Mouse (Mus musculus) intestine, postnatal 0 days (tissue): ENCODE data around the gene Chml. TPM values are rescaled to one million over a fixed set of nuclear protein-coding genes. Genes with fewer than 3 reads are reported as not detected.

ENCODE experiments used
- ATAC-seq: fragments of 200-750 bp; cut with Nextera tagmentation; 2 replicates; pipeline ENCODE4 v1.8.0; 2017; ENCODE audit warnings: mild to moderate bottlenecking, moderate TSS enrichment, moderate library complexity
- H3K27ac ChIP-seq: fragments of 300-500 bp; sonication (generic); 2 replicates; pipeline ENCODE4 v1.5.1; 2014; ENCODE audit warnings: mild to moderate bottlenecking, low read depth, low read length, moderate library complexity
- H3K27me3 ChIP-seq: fragments of 300-500 bp; sonication (generic); replicated peaks from 2 replicates; pipeline ENCODE4 v1.6.1; 2014; ENCODE audit warnings: low read length, mixed read lengths; ENCODE audit not compliant: control insufficient read depth, insufficient read depth
- H3K36me3 ChIP-seq: fragments of 300-500 bp; sonication (generic); 2 replicates; pipeline ENCODE4 v1.6.1; 2014; ENCODE audit warnings: mild to moderate bottlenecking, moderate library complexity; ENCODE audit not compliant: control insufficient read depth, insufficient read depth
- H3K4me1 ChIP-seq: fragments of 300-500 bp; sonication (generic); replicated peaks from 2 replicates; pipeline ENCODE4 v1.6.1; 2014; ENCODE audit warnings: antibody characterized with exemption, low read length, mixed read lengths; ENCODE audit not compliant: control insufficient read depth, insufficient read depth
- H3K4me2 ChIP-seq: fragments of 300-500 bp; sonication (generic); replicated peaks from 2 replicates; pipeline ENCODE4 v1.6.1; 2014; ENCODE audit warnings: low read depth, mild to moderate bottlenecking, moderate library complexity
- H3K4me3 ChIP-seq: fragments of 300-500 bp; sonication (generic); 2 replicates; pipeline ENCODE4 v1.5.1; 2014; ENCODE audit warnings: low read depth, low read length
- H3K9ac ChIP-seq: fragments of 300-500 bp; sonication (generic); 2 replicates; pipeline ENCODE4 v1.6.1; 2014; ENCODE audit warnings: mild to moderate bottlenecking, low read depth, low read length
- H3K9me3 ChIP-seq: fragments of 300-500 bp; sonication (generic); 2 replicates; pipeline ENCODE4 v1.6.1; 2016; ENCODE audit warnings: mixed run types; ENCODE audit not compliant: control insufficient read depth
- CTCF ChIP-seq: sonication (generic); IDR thresholded peaks from 2 replicates; pipeline ENCODE4 v1.5.1; 2016; ENCODE audit warnings: low read depth, mild to moderate bottlenecking, control low read depth, antibody characterized with exemption, moderate library complexity
- WGBS: fragments of 180-500 bp; shearing (Covaris S2); extraction: QIAGEN DNeasy Blood & Tissue Kit; methylation state at CpG from one replicate; pipeline ENCODE4 v1.1.7; 2014; 5-methylcytosine and 5-hydroxymethylcytosine counted together
- polyA plus RNA-seq: library from polyadenylated mRNA; unstranded; fragments of >200 nt; fragmentation: Nextera tagmentation; extraction: Ambion mirVana; gene quantifications from 2 replicates; pipeline ENCODE4 v1.2.1, GENCODE M21; 2015

The Chml gene
- polyA plus RNA-seq, 1 experiment from 2014 or later = 1.6 TPM

DNA sequence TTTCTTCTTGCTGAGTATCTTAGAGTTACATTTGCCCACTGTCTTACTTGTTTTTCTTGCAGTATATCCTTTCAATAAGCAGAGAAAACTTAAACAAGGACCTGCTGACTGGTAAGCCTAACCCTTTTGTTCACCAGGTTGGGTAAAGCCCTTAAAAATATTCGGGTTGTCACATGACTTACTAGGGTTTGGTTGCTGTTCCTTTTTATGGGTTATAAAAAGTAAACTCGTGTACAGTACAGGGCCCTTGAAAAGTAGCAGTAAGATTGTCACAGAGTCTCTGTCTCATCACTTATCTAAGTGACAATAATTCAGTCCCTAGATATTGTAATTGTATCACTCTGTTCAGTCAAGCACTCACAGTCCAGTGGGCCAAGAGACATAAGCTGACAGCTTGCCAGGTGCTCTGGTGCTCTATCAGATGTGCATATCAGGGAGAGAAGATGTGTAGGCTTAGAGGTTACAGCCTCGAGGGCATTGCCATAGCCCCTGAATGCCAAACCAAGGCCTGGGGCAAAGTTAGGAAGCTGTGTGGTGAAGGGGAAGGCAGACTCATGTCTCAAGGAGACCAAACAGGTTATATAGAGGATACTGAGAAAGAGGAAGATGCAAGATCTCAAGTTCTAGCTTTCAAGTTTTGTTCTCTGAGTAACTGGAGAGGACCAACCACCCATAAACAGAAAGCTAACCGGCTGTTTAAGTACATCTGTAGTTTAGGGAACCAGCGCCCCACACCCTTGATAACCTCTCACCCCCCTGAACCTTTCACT is 49.0 kb downstream of the Chml start:
- H3K9me3 ChIP-seq = no peaks in the 10 kb centered on the region
- no peaks in the 10 kb centered on the region for H3K4me1 ChIP-seq
- H3K9ac ChIP-seq = no peak overlapping the region
- no peak for ATAC-seq
- H3K36me3 ChIP-seq = no peaks in the 10 kb centered on the region
- no peak overlapping the region for H3K27ac ChIP-seq
- 55% methylated on average over 5 of the region's 5 CpGs for whole genome bisulfite sequencing
- no peak overlapping the region for H3K4me3 ChIP-seq
- no peak for TF ChIP-seq CTCF
- no peaks in the 10 kb centered on the region for H3K27me3 ChIP-seq
- no peak overlapping the region for H3K4me2 ChIP-seq

DNA sequence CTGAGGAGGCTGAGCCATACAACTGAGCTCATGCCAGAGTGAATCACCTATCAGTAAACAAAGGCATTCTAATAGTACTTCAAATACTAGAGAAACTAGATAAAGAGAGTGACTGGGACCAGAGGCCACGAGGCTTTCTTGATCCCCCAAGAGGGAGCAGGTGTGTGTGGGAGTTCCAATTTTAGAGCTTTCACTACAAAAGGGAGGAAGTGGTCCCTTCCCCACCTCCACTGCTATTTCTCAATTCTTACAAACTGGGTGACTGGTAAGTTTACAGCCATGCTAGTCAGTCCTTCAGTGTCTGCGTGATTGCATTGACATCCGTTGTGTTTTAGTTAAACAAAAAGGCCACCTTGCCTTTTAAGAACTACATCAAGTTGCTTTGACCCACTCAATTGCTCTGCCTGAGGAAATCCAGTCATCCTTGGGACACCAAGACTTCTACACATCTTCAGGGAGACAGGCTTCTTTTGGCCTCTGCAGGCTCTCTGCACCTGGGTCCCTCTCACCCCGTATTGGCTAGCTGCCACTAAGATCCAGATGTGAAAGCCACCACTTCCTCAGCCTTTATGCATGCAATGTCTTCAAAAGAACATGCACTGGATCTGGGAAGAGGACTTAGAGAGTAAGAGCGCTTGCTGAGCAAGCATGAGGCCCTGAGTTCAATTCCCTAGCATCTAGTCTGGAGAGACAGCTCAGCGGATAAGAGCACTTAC is 52.1 kb downstream of the Chml start:
- WGBS = 63% methylated on average over 6 of the region's 6 CpGs
- Histone ChIP-seq H3K36me3 (no peaks in the 10 kb centered on the region), H3K9ac (no peak overlapping the region), H3K27ac (no peak overlapping the region), H3K4me2 (no peak overlapping the region), H3K4me1 (no peaks in the 10 kb centered on the region), H3K27me3 (no peaks in the 10 kb centered on the region), H3K9me3 (no peaks in the 10 kb centered on the region), H3K4me3 (no peak overlapping the region)
- ATAC-seq = no peak
- TF ChIP-seq CTCF = no peak

DNA sequence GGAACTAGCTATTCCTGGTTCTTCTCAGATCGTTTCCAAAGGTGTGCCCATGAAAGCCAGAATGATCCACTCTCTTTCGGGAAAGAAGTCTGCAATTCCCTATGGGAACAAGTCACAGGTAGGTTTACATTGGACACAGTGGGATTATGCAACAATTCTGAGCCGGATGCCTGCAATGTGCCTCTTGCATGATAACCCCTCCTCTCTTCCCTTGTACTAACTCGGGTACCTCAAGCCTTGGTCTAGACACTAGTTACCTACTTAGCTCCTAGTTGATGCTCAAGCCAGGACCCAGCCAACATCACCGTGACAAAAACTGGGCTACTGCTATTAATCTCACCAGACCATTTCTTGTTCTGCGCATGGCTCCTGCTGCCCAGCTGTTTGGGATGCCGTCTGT is 53.6 kb downstream of the Chml start:
- TF ChIP-seq CTCF = no peak
- no peaks in the 10 kb centered on the region for H3K4me1 ChIP-seq
- H3K27ac ChIP-seq = no peak overlapping the region
- H3K9ac ChIP-seq = no peak overlapping the region
- H3K4me2 ChIP-seq = no peak overlapping the region
- H3K4me3 ChIP-seq = no peak overlapping the region
- no peaks in the 10 kb centered on the region for H3K27me3 ChIP-seq
- WGBS = 75% methylated on average over 7 of the region's 7 CpGs
- no peaks in the 10 kb centered on the region for H3K9me3 ChIP-seq
- no peak for ATAC-seq
- no peaks in the 10 kb centered on the region for H3K36me3 ChIP-seq

DNA sequence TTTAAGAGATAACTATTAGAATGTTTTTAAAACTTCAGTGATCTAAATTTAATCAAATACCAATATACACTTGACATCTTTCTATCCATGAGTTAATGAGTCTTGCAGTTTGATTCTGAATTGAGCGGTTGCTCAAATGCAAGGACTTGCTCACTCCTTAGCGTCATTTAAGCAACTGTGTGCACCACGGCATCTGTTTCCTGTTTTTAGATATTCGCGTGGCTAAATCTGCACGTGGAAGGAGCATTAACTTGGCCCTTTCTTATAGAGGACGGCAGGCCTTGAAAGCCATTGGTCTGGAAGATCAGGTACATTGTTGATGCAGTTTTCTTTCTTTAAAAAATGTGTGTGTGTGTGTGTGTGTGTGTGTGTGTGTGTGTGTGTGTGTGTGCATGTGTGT is 55.0 kb downstream of the Chml start:
- no peak for TF ChIP-seq CTCF
- WGBS = 79% methylated on average over 7 of the region's 7 CpGs
- Histone ChIP-seq H3K27me3 (no peaks in the 10 kb centered on the region), H3K27ac (no peak overlapping the region), H3K9me3 (no peaks in the 10 kb centered on the region), H3K9ac (no peak overlapping the region), H3K4me2 (no peak overlapping the region), H3K4me1 (no peaks in the 10 kb centered on the region), H3K4me3 (no peak overlapping the region), H3K36me3 (no peaks in the 10 kb centered on the region)
- ATAC-seq = no peak

DNA sequence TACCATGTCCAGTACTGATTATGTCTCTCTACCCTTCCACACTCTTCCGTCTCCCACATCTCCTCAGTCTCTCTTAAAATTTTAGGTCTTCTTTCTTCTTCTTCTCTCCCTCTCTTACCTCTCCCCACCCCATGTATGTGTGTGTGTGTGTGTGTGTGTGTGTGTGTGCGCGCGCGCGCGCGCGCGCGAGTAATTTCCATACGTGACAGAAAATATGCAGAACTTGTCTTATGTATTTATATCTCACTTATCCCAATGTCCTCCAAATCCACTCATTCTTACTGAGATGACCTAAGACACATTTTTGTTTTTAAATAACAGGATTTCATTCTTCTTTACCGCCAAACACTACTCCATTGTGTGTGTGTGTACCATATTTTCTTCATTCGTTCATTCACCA is 60.2 kb downstream of the Chml start:
- Histone ChIP-seq H3K27ac (no peak overlapping the region), H3K4me1 (no peaks in the 10 kb centered on the region), H3K9me3 (no peaks in the 10 kb centered on the region), H3K27me3 (no peaks in the 10 kb centered on the region), H3K36me3 (no peaks in the 10 kb centered on the region), H3K4me3 (no peak overlapping the region), H3K4me2 (no peak overlapping the region), H3K9ac (no peak overlapping the region)
- TF ChIP-seq CTCF = no peak
- 97% methylated on average over 14 of the region's 14 CpGs for WGBS
- ATAC-seq = no peak

Other genes with a start within 250 kb of the Chml start
- gene Rgs7, start 200.4 kb downstream of the Chml start, polyA plus RNA-seq = 0.55 and 0.63 TPM in 2 replicates
- 0.27 and 0.53 TPM in 2 replicates for gene Kmo, start 72.5 kb downstream of the Chml start, polyA plus RNA-seq
- 109 and 112 TPM in 2 replicates for gene Fh1, start 67.3 kb downstream of the Chml start, polyA plus RNA-seq
- 4.1 and 4.5 TPM in 2 replicates for gene Opn3, start 125 bp downstream of the Chml start, polyA plus RNA-seq
- not detected in 2 replicates for gene Wdr64, start 5.7 kb upstream of the Chml start, polyA plus RNA-seq
- gene Exo1, start 187.7 kb upstream of the Chml start, polyA plus RNA-seq = 8.5 and 10.6 TPM in 2 replicates
- not detected in 2 replicates for gene Gm38100, start 227.4 kb upstream of the Chml start, polyA plus RNA-seq